Mouse (Mus musculus) heart, postnatal 0 days (tissue): ENCODE results near the gene Antxr1.

Source experiments
- CTCF ChIP-seq: IDR thresholded peaks from 2 replicates; pipeline ENCODE4 v1.5.1; 2016; ENCODE audit warnings: antibody characterized with exemption, control low read depth, low read depth
- EP300 ChIP-seq: IDR thresholded peaks from 2 replicates; pipeline ENCODE4 v1.6.1; 2016; ENCODE audit warnings: antibody characterized with exemption, low read depth

DNA sequence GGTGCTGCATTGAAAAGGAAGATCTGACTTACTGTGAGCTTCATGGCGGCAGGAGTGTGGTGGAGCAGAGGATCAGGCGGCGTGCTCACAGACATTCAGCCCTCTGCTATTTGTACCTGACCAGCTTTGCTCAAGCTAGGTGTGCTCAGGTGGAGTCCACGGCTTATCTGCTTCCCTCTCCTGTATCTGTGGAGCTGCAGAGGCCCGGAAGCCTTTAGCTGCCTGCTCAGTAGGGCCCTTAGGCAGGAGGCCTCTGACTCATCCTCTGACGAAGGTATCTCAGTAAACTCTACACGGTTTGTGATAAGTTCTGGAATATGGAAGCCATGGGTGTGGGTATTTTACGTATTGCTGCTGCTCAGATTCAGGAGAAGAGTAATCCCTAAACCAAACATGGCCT lies 15.2 kb upstream of the Antxr1 start, which contains the start of gene Gkn1:
- TF ChIP-seq EP300 (no peak), CTCF (no peak)
